9 mouse cellular contexts compared by ENCODE assay signal in genomic region chr1:182115197-182115596, GRCm38 (mm10). TPM values are rescaled to one million over a fixed set of nuclear protein-coding genes. Genes with fewer than 3 reads are reported as not detected.
A peak's percentile ranks its signal among the peaks of the same experiment; 100 is the strongest.
DNase-seq lines count a peak whose midpoint lies in the region; ATAC-seq and TF ChIP-seq lines count a peak whose summit lies in the region.
"Had no signal": no experiment of that assay in that cellular context is flagged by ENCODE, and none has a peak within 500 bp of the region (broad histone marks: within the 10 kb centered on the region; RNA-seq: fewer than 3 reads in every experiment).

No protein-coding gene starts in this region.

- peak; percentile 81 for TF ChIP-seq CTCF in left cerebral cortex, adult 2 months (IDR thresholded peaks at IDR 0.05)
- peak; percentile 78 for TF ChIP-seq CTCF in bone marrow, adult 2 months (IDR thresholded peaks at IDR 0.05; ENCODE audit: control insufficient read depth, insufficient read depth, low read length)

- intact Hi-C loops in left cerebral cortex, adult 2 months (cut with DNase I), result loop anchor here (1.0 to 2.0 kb wide), 2 partner anchors 96 to 227 kb away; partner anchors contain the start of gene Enah
- intact Hi-C loops in left cerebral cortex, postnatal 4 days (cut with DNase I), result loop anchor here (2.0 to 10.0 kb wide), 2 partner anchors 90 to 226 kb away; no protein-coding TSS in a partner anchor

- TF ChIP-seq POLR2A in bone marrow, adult 2 months (IDR thresholded peaks at IDR 0.05; ENCODE audit: borderline replicate concordance, control insufficient read depth, low read depth, low read length), result no peak

- H3K36me3 ChIP-seq in intestine, embryonic 16.5 days (ENCODE audit: control insufficient read depth, insufficient read depth, low read length), result no peaks in the 10 kb centered on the region

- peak; percentile 51 for ATAC-seq in intestine, embryonic 16.5 days

- H3K27me3 ChIP-seq in intestine, embryonic 16.5 days (replicated peaks; ENCODE audit: control insufficient read depth, insufficient read depth, low read length), result no peaks in the 10 kb centered on the region

- H3K27ac ChIP-seq in left cerebral cortex, adult 2 months, result no peak overlapping the region
- no peak overlapping the region for H3K27ac ChIP-seq in bone marrow, adult 2 months (ENCODE audit: control insufficient read depth, insufficient read depth, low read depth, low read length, poor library complexity)
- no peak overlapping the region for H3K27ac ChIP-seq in intestine, embryonic 16.5 days (ENCODE audit: low read length)

- no peak overlapping the region for H3K4me3 ChIP-seq in left cerebral cortex, adult 2 months
- H3K4me3 ChIP-seq in bone marrow, adult 2 months (replicated peaks; ENCODE audit: control insufficient read depth, low read depth, low read length), result no peak overlapping the region
- no peak overlapping the region for H3K4me3 ChIP-seq in intestine, embryonic 16.5 days (ENCODE audit: low read length)

- WGBS in bone marrow, adult 2 months, result 17% methylated on average over 5 of the region's 5 CpGs
- WGBS in intestine, embryonic 16.5 days, result 15% methylated on average over 5 of the region's 5 CpGs

- H3K4me1 ChIP-seq in bone marrow, adult 2 months (ENCODE audit: control insufficient read depth, insufficient read depth, low read length), result no peaks in the 10 kb centered on the region
- 0 out of 2 replicates have a peak, but pooled peaks cover 2% of the 10 kb centered on the region for H3K4me1 ChIP-seq in intestine, embryonic 16.5 days (ENCODE audit: control insufficient read depth, insufficient read depth, low read length)

- 0 out of 2 replicates have a peak overlapping the region, but pooled peaks have one; percentile 20 for H3K9ac ChIP-seq in intestine, embryonic 16.5 days (ENCODE audit: low read depth, low read length)

- H3K9me3 ChIP-seq in intestine, embryonic 16.5 days (ENCODE audit: control insufficient read depth, low read length), result no peaks in the 10 kb centered on the region

- H3K4me2 ChIP-seq in intestine, embryonic 16.5 days (ENCODE audit: low read depth, low read length), result no peak overlapping the region

- peak; percentile 42 to 46 for DNase-seq in left cerebral cortex, adult 2 months (ENCODE audit: extremely low spot score in 1 of 2, low spot score in 2 of 2)
- DNase-seq in left cerebral cortex, postnatal 4 days, result no peak
- DNase-seq in ES-CJ7 (ENCODE audit: low read depth, low spot score), result peak; percentile 86
- peak; percentile 55 for DNase-seq in lung, postnatal 10 days
- no peak for DNase-seq in ovary, adult 18-20 months (ENCODE audit: low spot score)

RNA-seq across cellular contexts. Expression of gene Srp9, which starts 9.3 kb away (rescaled TPM):
- total RNA-seq in left cerebral cortex, adult 2 months (2021), result 10 to 100 TPM; 64.5 to 67.1 TPM
- total RNA-seq in left cerebral cortex, postnatal 4 days (2021), result 10 to 100 TPM; 46.2 to 46.6 TPM
- polyA plus RNA-seq in bone marrow, adult 2 months (2011; ENCODE audit: insufficient read depth, insufficient read length, low replicate concordance, missing spikeins), result 69.5 and 72.7 TPM in 2 replicates
- 135 and 142 TPM in 2 replicates for polyA plus RNA-seq in intestine, embryonic 16.5 days (2015; fragmentation: Nextera tagmentation; extraction: Ambion mirVana)

RNA-seq across cellular contexts. Expression of gene Vmn1r1, which starts 49.1 kb away (rescaled TPM):
- not detected for total RNA-seq in left cerebral cortex, adult 2 months (2021)
- total RNA-seq in left cerebral cortex, postnatal 4 days (2021), result not detected
- not detected in 2 replicates for polyA plus RNA-seq in bone marrow, adult 2 months (2011; ENCODE audit: insufficient read depth, insufficient read length, low replicate concordance, missing spikeins)
- polyA plus RNA-seq in intestine, embryonic 16.5 days (2015; fragmentation: Nextera tagmentation; extraction: Ambion mirVana), result not detected in 2 replicates
- polyA plus RNA-seq: frontal cortex, adult 2 months; neural tube, embryonic 11.5 days had no signal

Comparison
In these comparisons a context has a peak if more than half of its experiments do, and no peak if none do; other contexts are left out.
1. DNase-seq: peak in left cerebral cortex, adult 2 months (2 of 2), ES-CJ7 (single experiment) and lung, postnatal 10 days (single experiment); none in left cerebral cortex, postnatal 4 days (single experiment) and ovary, adult 18-20 months (single experiment).